Mouse (Mus musculus): ENCODE results near the gene Ahnak2. TPM values are rescaled to one million over a fixed set of nuclear protein-coding genes. Genes with fewer than 3 reads are reported as not detected.
"Not testable (repeated sequence)": the region's sequence is repeated elsewhere in the genome, so short reads cannot be mapped to it uniquely, and the experiment has no call there.

Gene Ahnak2
- total and polyA plus RNA-seq, 3 experiments: 2.6 to 11.4 TPM; not detected in 1

- no peak overlapping the region for H3K27ac ChIP-seq (ENCODE audit: control insufficient read depth, low read depth, low read length)
- no peak overlapping the region for H3K4me3 ChIP-seq (ENCODE audit: control insufficient read depth in 1 of 2, insufficient read depth in 1 of 2, low read depth in 2 of 2, low read length in 2 of 2)
- no peak overlapping the region for H3K9ac ChIP-seq (ENCODE audit: control insufficient read depth, low read depth, low read length, poor library complexity, severe bottlenecking)
- DNase-seq (ENCODE audit: low read depth, low spot score): peak; percentile 28
- peaks cover 50% of the 10 kb centered on the region for H3K79me2 ChIP-seq (ENCODE audit: control insufficient read depth, insufficient read depth, low read length, poor library complexity)
- H3K27me3 ChIP-seq (ENCODE audit: control insufficient read depth in 1 of 2, insufficient read depth in 2 of 2, low read length in 2 of 2): no peaks in the 10 kb centered on the region
- TF ChIP-seq NRF1 (IDR thresholded peaks at IDR 0.05; ENCODE audit: insufficient read depth, low read depth, low read length, poor library complexity, severe bottlenecking): no peak
- no peak for TF ChIP-seq SMC3 (IDR thresholded peaks at IDR 0.05; ENCODE audit: low read depth, low read length)
- H3K4me1 ChIP-seq (ENCODE audit: control insufficient read depth in 1 of 2, insufficient read depth in 2 of 2, low read length in 2 of 2): peaks cover 20 to 23% of the 10 kb centered on the region in 2 experiments
- peaks cover 36 to 46% of the 10 kb centered on the region in 2 experiments for H3K36me3 ChIP-seq (ENCODE audit: control insufficient read depth in 1 of 2, insufficient read depth in 2 of 2, low read length in 2 of 2)
- no peaks in the 10 kb centered on the region for H3K9me3 ChIP-seq (replicated peaks; ENCODE audit: insufficient read depth, low read length)
Measured at GRCm38 (mm10) chr12:112820401-112820999, 18.0 kb upstream of the Ahnak2 start.

- H3K9ac ChIP-seq (ENCODE audit: control insufficient read depth, low read depth, low read length, poor library complexity, severe bottlenecking): no peak overlapping the region
- H3K4me3 ChIP-seq (ENCODE audit: control insufficient read depth in 1 of 2, insufficient read depth in 1 of 2, low read depth in 2 of 2, low read length in 2 of 2): no peak overlapping the region
- H3K4me1 ChIP-seq (ENCODE audit: control insufficient read depth in 1 of 2, insufficient read depth in 2 of 2, low read length in 2 of 2): peaks cover 17 to 19% of the 10 kb centered on the region in 2 experiments
- H3K79me2 ChIP-seq (ENCODE audit: control insufficient read depth, insufficient read depth, low read length, poor library complexity): peaks cover 38% of the 10 kb centered on the region
- peak; percentile 39 for DNase-seq (ENCODE audit: low read depth, low spot score)
- no peak overlapping the region for H3K27ac ChIP-seq (ENCODE audit: control insufficient read depth, low read depth, low read length)
- H3K36me3 ChIP-seq (ENCODE audit: control insufficient read depth in 1 of 2, insufficient read depth in 2 of 2, low read length in 2 of 2): peaks cover 25 to 35% of the 10 kb centered on the region in 2 experiments
- peak in 1 of 2 experiments; percentile 50; a peak in 2 of 4 replicates for TF ChIP-seq POLR2A (IDR thresholded peaks at IDR 0.05; ENCODE audit: control insufficient read depth in 1 of 2, insufficient read depth in 1 of 2, low read depth in 1 of 2, low read length in 2 of 2, poor library complexity in 1 of 2)
- no peak for TF ChIP-seq USF2 (IDR thresholded peaks at IDR 0.05; ENCODE audit: borderline replicate concordance in 1 of 2, insufficient read depth in 1 of 2, low read depth in 1 of 2, low read length in 2 of 2)
- TF ChIP-seq POLR2AphosphoS5 (IDR thresholded peaks at IDR 0.05; ENCODE audit: borderline replicate concordance, low read depth, low read length): 0 out of 2 replicates have a peak, but pooled peaks have one; percentile 12
- TF ChIP-seq ETS1 (IDR thresholded peaks at IDR 0.05; ENCODE audit: low read depth, low read length): no peak
- no peak for TF ChIP-seq ZKSCAN1 (IDR thresholded peaks at IDR 0.05; ENCODE audit: low read depth, low read length)
- no peaks in the 10 kb centered on the region for H3K27me3 ChIP-seq (ENCODE audit: control insufficient read depth in 1 of 2, insufficient read depth in 2 of 2, low read length in 2 of 2)
- no peaks in the 10 kb centered on the region for H3K9me3 ChIP-seq (replicated peaks; ENCODE audit: insufficient read depth, low read length)
Measured at GRCm38 (mm10) chr12:112819057-112819662, 16.7 kb upstream of the Ahnak2 start.

GRCm38 (mm10) chr12:112816866-112817265 is 14.4 kb upstream of the Ahnak2 start:
- H3K27me3 ChIP-seq (ENCODE audit: control insufficient read depth in 1 of 2, insufficient read depth in 2 of 2, low read length in 2 of 2); H3K9me3 ChIP-seq (replicated peaks; ENCODE audit: insufficient read depth, low read length); H3K9ac ChIP-seq (ENCODE audit: control insufficient read depth, low read depth, low read length, poor library complexity, severe bottlenecking); H3K4me3 ChIP-seq (ENCODE audit: control insufficient read depth in 1 of 2, insufficient read depth in 1 of 2, low read depth in 2 of 2, low read length in 2 of 2); H3K4me1 ChIP-seq (ENCODE audit: control insufficient read depth in 1 of 2, insufficient read depth in 2 of 2, low read length in 2 of 2); DNase-seq (ENCODE audit: low read depth, low spot score); H3K27ac ChIP-seq (ENCODE audit: control insufficient read depth, low read depth, low read length): not testable (repeated sequence)
- H3K36me3 ChIP-seq (ENCODE audit: control insufficient read depth in 1 of 2, insufficient read depth in 2 of 2, low read length in 2 of 2): peaks cover 3 to 22% of the 10 kb centered on the region in 2 experiments
- peaks cover 17% of the 10 kb centered on the region for H3K79me2 ChIP-seq (ENCODE audit: control insufficient read depth, insufficient read depth, low read length, poor library complexity)

Data from MEL (cell line).